Mouse (Mus musculus): ENCODE results near the gene Btbd16.
A peak's percentile ranks its signal among the peaks of the same experiment; 100 is the strongest.

The Btbd16 gene

DNA sequence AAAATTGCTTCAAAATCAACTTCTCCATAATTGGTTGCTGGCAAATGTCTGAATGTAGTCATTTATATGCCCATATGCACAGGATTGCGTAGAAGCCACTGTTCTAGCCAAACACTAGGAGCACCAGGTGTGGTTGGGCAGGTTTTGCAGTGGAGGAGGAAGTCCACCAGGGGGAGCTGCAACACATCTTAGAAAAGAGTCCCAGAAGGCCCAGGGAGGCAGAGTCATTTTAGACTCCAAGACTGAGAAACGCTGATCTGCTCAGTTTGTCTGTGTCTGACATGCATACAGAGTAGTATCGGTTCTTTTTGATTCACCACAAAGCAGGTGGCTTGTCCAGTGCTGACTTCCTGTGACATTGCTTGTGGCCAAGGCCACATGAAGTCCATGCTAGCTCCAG lies 3.2 kb upstream of the Btbd16 start:
- DNase-seq = peak; percentile 87 to 88

DNA sequence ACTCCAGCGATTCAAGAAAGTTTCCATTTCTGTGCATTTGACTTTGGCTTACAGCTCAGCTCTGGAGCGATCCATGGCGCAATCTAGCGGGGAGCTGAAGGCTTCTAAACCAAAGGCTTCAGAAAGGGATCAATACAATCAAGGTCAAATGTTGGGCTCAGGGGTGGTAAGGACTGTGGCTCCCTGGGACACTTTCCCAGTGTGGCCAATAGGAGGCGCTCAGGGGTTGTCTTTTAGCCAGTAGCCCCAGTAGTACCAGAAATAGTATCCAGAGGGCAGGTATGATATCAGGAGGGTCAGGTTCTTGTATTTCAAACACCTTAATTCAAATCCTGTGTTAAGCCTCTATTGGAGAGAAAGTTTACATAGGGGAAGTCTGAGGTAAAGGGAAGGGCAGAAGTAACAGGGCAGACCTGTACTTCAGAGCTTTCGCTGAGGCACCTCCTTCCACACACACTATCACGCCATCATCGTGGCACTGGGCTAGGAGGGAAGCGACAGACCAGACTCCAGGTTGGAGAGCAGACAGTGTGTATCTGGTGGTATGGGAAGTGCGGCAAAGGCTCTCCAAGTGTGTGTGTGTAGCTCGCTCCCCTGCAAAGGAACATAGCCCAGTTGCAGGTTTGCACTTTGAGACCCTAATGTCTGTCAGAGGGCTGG lies 568 bp upstream of the Btbd16 start:
- DNase-seq = peak; percentile 31 to 36

DNA sequence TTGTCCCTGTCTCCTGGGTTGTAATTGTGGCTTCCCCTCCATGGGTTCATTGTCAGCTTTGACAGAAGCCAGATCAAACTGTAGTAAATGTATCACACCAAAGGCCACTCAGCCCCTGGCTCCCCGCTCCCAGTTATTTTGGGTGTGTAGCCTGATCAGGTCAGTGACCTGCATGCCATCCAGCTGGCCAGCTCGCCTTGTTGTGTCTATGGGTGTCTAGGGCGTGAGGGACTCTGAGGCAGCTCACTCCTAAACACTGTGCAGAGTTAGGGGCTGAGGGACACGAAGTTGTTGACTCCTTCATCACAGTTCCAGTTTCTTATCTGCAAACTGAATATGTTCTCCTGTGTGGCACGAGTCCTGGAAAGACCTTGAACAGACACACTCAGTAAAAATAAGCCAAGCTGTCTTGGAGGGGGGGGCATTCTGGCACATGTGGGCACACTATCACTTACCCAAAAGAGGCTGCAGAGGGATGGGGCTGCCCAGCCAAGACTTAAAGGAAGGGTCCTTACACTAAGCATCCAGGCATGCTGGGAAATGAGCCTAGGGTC lies 7.1 kb downstream of the Btbd16 start:
- no peak for DNase-seq

DNA sequence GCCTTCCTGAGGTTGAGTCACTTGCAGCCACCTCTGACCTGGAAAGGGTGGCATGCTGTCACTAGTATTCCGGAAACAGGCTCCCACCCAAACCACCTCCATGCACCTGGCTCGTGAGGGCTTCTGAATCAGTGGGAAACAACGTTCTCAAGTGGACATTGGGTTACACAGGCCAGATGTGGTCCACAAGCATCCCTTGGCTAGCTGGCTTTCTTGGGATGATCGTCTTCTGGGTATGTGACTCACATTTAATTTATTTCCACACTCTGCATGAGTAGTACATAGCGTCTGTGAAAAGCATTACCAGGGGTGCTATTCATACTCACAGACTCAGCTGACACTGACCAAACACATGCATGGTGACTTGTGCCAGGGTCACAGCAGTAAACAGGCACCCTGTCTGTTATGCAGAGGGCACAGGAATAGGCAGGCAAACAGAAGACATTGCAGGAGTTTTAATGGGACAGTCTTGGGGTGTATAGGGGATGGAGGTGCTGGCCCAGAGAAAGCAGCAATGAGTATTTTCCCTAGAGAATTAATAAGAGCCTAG lies 8.7 kb downstream of the Btbd16 start:
- DNase-seq = no peak

DNA sequence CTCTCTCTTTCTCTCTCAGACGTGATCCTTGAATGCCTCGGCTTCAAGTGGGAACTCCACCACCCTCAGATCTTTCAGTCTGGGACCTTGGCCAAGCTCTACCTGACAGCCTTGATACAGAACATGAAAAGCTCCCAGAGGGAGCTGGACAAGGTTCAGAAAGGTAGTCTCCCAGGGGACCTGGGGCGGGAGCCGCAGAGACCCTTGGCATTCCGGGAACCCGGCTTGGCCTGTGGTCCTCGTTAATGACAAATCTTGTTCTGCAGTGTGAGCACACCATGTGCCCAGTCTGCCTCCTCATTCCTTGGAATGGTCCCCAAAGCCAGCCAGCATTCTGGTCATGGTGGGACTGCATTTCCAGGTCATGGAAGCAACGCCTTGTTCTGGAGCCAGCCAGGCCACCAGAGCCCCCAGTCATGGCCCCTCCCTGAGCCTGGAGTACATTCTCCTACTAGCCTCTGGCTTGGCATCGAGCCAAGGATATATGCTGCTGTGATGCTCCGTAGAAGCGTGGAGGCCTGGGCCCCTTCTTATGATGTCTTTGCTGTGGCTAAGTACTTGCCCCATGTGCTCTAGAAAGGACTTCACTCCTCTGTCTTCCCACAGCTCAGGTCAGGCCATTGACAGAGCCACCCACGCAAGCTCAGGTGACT lies 12.2 kb downstream of the Btbd16 start:
- no peak for DNase-seq

DNA sequence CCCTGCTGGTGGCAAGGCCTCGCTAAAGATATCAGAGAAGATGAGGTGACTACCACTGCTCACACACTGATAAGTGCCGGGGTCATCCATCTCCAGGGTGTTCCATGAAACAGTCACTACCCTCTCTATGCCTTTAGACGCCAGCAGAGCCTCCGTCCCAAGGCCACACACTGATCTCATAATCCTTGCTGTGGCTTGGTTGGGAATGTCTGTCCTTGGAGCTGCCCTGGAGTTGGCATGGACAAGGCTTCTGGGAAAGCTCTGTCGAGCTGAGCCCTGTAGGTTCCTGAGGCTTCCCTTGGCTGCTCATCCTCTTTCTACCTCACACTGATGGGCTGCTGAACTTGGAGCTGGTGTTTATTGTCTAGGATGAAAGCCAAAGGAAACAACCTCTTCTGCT lies 12.8 kb downstream of the Btbd16 start:
- no peak for DNase-seq

DNA sequence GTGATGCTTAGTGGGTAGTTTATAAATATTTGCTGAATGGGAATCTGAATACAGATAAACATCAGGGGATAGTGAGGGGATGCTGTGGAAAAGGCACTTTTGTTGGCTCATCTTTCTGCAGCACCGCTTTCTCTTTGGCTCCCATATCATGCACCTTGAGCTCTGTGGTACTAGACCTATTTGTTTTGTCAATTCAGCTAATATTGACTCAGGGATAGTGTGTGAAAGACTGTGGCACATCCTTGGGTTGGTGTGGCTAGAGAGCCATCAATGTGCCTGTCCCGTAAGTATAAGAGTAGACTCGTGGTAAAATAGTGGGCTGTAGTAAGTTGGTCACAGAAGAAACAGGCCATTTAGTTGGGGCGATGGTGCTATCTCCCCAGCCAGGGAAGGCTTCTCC lies 13.7 kb downstream of the Btbd16 start:
- DNase-seq = no peak

DNA sequence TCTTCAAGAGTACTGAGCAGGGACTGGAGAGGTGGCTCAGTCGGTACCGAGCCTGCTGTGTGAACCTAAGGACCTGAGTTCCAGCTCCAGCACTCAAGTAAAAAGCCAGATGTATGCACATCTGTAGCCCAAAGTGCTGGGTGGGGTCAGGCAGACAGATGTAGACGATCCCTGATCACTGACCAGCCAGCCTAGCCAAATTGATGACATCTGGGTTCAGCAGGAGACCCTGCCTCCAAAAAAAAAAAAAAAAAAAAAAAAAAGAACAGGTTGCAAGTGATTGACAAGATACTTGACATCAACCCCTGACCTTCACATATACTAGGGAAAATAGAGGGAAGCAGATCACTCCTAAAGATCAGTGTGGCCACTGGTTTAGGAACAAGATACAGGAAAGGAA lies 15.1 kb downstream of the Btbd16 start:
- DNase-seq = no peak

DNA sequence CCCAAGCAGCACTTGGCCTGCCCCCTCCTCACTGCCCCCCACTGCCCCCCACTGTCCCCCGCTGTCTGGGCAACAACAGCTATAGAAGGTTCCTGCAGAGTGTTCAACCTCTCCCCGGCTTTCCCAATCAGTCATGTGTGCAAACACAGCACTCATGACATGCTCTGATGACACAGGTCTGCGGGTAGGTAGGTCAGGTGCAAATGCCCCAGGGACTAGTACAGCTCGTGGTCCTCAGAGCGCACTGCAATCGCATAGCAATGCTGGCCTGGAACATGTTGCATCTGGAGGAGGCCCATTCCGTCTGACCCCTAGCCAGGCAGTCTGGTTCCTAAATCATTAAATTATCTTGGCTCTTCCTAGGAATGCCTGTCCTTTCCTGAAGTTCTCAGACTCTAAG lies 15.6 kb downstream of the Btbd16 start:
- DNase-seq = no peak

DNA sequence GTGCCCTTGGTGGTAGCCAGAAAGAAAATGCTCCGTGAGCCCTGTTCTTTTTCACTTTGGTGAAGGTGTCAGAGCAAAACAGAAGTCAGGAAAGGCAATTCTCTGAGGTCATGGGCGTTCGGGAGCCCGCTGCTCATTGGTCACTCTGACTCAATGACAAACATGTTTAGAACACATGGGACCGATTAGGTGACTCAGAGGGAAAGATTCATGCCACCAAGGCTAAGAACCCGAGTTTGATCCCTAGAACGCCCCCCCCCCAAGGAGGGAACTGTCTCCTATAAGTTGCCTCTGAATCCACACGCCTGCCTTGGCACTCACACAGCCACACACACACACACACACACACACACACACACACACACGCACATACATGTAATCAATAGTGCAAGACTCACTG lies 19.8 kb downstream of the Btbd16 start:
- DNase-seq = no peak

DNA sequence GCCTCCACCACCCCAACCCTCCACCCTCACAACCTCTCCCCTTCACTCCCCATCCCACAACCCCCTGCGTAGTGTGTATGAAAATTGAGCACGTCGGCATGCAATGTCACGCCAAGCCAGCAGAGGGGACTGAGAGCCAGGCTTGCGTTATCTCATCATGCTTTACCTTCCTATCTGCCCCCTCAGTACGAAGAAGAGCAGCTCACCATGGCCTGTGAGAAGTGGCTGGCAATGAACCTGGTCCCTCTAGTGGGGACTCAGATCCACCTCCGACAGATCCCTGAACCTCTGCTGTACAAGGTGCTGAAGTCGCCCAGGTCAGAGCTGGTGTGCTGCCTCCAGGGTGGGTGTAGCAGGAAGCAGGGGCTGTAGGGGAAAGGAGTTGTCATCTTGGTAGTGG lies 22.9 kb downstream of the Btbd16 start:
- DNase-seq = no peak

DNA sequence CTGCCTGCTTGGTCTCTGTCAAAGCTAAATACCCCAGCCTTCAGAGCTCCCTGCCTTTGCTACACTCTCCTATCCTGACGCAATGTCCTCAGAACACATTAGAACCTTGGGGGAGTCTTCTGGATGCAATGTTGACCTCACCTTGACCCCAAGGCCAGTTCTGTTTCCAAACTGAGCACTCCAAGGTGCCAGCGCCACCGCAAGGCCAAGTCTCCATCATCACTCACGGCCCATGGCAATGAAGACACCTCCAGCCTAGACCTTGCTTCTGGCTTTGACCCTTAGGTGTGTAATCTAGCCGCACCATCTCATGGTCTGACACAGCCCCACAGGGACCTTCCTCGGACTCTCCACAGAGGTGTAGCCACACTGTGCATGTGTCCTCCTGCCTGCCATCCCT lies 23.7 kb downstream of the Btbd16 start:
- no peak for DNase-seq

DNA sequence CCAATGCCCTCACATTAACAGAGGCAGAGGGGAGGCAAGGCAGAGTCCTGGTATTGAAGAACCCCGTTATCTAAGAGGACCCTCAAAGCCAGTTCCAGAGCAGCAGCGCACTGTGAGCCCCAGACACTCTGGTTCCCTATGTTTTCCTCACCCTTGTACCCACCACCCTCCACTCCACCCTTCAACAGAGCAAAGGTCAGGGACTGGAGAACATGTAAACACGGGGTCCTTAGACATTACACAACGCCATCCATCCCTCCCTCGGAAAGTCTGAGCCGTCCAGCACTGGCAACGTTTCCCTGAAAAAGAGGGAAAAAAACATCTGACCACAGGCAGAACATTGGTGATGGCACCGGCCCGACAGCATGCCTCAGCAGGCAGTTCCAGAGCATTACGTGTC lies 25.5 kb downstream of the Btbd16 start:
- no peak for DNase-seq

DNA sequence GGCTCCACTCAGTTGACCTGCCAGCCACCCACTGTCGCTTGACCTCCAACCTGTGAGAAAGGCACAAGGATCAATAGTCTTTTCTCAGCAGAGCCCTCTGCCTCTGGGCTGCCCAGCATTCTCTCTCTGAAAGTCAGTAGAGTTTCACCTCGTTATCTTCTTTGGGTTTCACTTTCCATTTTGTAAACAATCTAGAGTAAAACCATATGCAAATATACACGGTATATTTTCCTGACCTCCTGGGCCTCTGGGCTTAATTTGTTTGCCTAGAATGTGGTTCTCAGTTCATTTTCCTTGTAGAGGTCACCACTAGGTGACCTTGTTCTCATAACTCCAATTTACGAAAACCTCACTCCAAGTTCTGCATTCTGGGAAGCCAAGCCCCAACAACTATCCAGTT lies 26.8 kb downstream of the Btbd16 start:
- no peak for DNase-seq

DNA sequence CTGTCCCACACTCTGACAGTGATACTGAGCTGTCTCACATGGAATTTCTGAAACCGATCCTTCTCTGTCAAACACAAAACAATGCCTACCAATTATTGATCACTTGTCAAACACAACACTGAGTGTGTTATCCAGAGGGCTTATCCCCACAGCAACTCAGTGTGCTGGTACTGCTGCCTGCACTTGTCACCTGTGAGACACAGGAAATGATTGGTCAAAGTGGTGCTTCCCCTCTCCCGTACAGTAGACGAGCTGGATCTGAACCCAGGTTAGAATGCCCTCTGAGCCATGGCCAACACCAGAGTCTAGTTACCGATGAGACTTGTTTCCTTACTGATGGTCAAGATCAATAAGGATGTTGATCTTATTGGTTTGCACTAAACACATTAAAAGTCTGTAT lies 27.9 kb downstream of the Btbd16 start:
- no peak for DNase-seq

DNA sequence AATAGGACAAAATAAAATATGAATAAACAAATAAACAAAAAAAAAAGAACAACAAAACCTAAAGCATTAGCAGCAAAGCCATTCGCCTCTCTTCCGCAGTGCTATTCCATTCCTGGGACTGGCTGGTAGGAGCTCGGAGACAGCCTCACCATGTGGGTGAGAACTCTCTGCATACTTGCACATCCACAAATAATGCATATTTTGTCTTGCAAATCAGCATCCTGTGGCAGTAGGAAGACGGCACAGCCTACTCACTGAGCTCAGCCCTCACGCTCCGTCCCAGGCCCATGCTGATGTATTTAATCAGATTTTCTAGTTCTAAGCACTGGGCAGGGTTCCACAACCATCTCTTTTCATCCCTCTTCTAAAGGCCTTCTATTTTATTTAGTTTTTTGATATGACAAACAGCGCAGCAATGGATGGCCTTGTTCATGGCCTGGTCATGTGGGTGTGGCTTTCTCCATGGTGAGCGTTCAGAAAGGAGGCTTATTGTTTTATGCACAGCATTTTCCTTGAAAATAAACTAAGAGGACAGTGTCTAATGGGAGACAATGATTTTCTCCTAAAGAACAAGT lies 29.5 kb downstream of the Btbd16 start:
- DNase-seq = no peak

DNA sequence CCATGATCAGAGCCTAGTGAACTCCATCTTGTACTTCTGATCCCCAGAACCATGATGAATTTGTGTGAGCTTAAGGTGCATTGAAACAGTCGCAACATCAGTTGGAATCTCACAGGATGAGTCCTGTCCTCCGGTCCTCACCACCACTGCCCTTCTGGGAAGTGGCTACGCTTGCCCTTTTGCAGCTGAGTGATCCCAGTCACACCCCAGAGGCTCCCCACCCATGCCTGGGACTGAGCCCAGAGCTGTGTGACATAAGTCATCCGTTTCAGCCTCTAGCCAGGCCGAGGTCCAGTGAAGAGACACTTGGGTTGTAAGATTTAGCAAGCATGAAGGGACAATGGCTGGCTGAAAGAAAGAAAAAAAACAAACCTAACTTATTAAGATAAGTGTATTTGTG lies 31.1 kb downstream of the Btbd16 start:
- no peak for DNase-seq

DNA sequence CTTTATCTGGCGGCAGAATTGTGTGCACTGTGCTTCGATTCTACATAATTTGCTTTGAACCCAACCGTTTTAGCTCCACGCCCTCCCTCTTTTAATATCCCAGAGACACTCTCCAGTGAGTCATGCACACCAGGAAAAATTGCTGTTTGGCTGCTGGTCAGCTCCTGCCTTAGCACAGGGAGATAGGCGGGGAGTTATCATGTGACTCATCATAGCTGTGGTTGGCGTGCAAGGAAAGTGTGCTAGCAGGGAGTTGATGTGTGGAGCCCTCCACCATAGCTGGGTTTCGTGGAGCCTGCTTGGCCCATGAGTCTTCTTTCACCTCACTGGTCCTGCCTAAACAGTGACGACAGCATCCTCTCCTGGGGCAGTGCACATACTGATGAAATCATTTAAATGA lies 33.9 kb downstream of the Btbd16 start:
- peak; percentile 38 to 48 for DNase-seq

DNA sequence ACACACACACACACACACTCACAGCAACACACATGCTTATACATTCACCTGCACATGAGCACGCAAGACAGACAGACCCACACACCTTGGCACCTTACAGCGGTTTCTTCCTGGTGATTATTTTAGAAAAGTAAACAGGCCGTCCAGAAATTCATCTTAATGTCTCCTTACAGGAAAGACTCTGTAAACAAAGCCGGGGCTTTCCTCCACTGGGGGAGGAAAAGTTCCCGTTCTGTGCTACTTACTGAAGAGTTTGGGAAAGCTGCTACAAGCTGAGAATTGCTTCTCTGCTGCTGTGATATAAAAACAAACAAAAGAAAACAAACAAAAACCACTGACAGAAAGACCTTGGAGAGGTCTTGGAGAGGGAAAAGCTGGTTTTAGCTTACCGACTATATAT lies 34.8 kb downstream of the Btbd16 start:
- DNase-seq = no peak

DNA sequence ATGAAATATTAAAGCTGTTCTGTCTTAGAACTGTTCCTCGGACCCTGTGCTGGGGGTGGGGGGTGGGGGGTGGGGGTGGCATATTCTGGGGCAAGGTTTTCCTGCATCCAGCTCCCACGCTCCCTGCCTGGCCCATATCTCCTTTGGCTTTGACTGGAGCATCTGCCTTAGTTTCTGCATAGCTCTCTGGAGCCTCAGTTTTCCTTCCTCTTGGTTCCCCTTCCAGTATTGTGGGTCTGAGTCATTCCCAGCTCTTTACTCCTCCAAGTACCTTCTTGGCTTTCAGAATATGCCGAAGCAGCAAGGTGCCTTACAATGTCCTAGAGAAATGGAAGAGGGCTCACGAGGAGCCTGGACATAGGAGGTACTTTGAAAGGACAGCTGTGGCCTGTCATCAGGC lies 36.4 kb downstream of the Btbd16 start:
- no peak for DNase-seq

DNA sequence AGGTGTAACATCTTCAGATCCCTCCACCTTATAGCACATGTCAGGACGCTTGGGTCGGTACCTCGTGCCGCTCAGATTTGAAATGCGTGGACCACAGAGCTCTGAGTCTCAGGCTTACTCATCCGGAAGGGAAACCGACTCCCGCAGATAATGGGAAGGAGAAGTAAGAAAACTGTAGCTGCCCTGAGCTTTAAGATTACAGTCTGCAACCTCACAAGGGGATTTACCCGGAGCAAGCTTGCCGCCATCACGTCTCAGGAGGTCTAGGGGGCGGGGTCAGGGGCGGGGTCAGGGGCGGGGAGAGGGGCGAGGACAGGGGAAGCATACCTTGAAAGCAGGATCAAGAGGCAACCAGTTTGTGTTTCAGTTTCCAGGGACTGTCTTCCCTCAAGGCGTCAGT lies 38.5 kb downstream of the Btbd16 start:
- no peak for DNase-seq

DNA sequence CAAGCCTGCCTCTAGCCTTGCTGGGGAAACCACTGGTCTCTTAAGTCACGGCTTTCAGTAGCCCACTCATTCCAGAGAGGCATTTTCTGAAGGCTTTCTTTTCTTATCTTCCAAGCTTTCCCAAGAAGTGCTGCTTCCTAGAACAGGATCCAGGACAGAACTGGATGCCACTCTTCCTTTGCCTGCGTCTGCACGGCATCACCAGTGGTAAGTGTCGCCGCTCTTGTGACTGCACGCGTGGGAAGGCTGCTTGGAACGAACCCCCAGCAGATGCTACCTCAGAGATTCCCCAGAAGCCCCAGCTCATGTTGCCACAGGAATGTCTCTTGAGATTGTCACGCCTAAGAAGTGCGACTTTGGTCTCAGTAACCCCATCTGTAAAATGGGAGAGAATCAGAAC lies 41.7 kb downstream of the Btbd16 start:
- no peak for DNase-seq

DNA sequence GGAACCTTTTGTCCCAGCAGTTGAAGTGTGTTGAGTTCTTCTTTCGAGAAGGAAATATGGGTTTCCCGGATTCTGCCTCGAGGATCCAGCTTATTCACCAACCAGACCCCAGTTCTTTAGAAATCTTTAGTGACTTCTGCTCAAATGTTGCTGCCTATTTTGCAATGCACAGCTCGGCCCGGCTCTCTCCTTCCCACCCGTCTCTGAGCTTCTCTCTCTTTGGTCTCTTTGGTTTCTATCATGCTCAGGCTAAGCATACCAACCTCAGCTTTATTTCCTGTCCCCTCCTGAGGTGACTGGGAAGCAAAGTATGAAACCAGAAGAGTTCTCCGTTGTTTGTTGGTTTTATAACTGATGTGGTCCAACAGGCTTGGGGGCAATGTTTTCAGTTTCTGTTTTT lies 42.4 kb downstream of the Btbd16 start:
- no peak for DNase-seq

DNA sequence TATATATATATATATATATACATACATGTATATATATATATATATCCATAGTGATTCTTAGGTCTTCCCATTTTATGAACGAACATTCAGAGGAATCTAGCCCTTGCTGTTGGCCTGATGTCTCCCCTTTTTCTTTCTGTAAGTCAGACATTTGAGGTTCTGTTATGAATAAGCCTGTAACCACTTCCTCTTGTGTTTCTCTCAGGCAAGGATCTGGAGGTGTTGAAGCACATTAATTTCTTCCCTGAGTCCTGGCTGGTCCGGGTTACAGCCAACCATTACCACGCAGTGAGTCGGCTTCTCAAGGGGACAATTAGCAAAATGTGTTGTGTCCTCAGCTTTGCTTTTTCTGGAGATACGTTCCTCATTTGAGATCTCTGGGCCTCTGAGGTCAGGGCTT lies 44.9 kb downstream of the Btbd16 start:
- DNase-seq = no peak
